In the genomic region with DNA sequence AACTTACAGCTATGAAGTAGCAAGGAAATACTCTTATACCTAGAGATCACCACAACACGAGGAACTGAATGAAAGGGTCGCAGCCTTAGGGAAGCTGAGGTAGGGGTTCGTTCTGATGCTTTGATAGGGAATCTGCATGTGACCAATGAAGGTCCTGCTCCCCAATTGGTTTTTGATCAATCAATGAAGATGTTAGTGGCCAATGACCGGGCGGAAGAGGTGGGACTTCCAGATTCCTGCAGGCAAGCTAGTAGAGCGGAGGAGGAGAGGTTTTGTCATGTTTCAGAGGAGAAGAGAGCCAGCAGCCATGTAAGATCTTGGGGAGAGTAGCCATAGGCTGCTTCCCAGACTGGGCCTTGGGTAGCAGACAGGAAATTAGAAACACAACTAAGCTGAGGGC, we compare ENCODE assay signal across 15 mouse cellular contexts.
"Had no signal": no experiment of that assay in that cellular context is flagged by ENCODE, and none has a peak within 500 bp of the region (broad histone marks: within the 10 kb centered on the region; RNA-seq: fewer than 3 reads in every experiment).

No protein-coding gene starts in this region.

- H3K27ac ChIP-seq: lung, embryonic 15.5 days; macrophage; midbrain, embryonic 13.5 days; midbrain, embryonic 15.5 days; neural tube, embryonic 12.5 days; stomach, embryonic 15.5 days; stomach, postnatal 0 days had no signal

- ATAC-seq: midbrain, embryonic 13.5 days; midbrain, embryonic 15.5 days had no signal

- H3K9ac ChIP-seq: lung, embryonic 15.5 days; midbrain, embryonic 13.5 days; midbrain, embryonic 15.5 days; neural tube, embryonic 12.5 days; stomach, embryonic 15.5 days had no signal

- H3K4me3 ChIP-seq: lung, embryonic 15.5 days; megakaryocyte, embryonic 14.5 days; midbrain, embryonic 13.5 days; midbrain, embryonic 15.5 days; neural tube, embryonic 12.5 days; stomach, embryonic 15.5 days had no signal

- H3K9me3 ChIP-seq: lung, embryonic 15.5 days; midbrain, embryonic 13.5 days; midbrain, embryonic 15.5 days; neural tube, embryonic 12.5 days; stomach, embryonic 15.5 days had no signal

- H3K36me3 ChIP-seq: lung, embryonic 15.5 days; midbrain, embryonic 13.5 days; midbrain, embryonic 15.5 days; neural tube, embryonic 12.5 days; stomach, embryonic 15.5 days had no signal

- H3K27me3 ChIP-seq: lung, embryonic 15.5 days; midbrain, embryonic 13.5 days; midbrain, embryonic 15.5 days; neural tube, embryonic 12.5 days; stomach, embryonic 15.5 days had no signal

- DNase-seq: lung, adult 2 months; lung, postnatal 14 days; lung, postnatal 36 days; right cerebral cortex, postnatal 14 days; thymus, adult 2 months; thymus, postnatal 25 days; thymus, postnatal 4 days had no signal
